Mouse (Mus musculus) heart, postnatal 36 days (tissue): ENCODE measurements around the gene Fanca. TPM values are rescaled to one million over a fixed set of nuclear protein-coding genes. Genes with fewer than 3 reads are reported as not detected.

Source experiments
- DNase-seq, 2 experiments: peaks; one replicate each; pipeline ENCODE4 v3.0.0; 2021 to 2022
- intact Hi-C: fragments of 180-260 bp; cut with DNase I; formaldehyde crosslinking; loops from one replicate; pipeline ENCODE4 v1.15.1; 2025
- total RNA-seq, 2 experiments: library from RNA; stranded (reverse); gene quantifications; 2 replicates each; pipeline ENCODE4 v1.2.3; 2021

Fanca gene
- total RNA-seq: 1 to 10 TPM; 1.7 to 3.4 TPM

DNA sequence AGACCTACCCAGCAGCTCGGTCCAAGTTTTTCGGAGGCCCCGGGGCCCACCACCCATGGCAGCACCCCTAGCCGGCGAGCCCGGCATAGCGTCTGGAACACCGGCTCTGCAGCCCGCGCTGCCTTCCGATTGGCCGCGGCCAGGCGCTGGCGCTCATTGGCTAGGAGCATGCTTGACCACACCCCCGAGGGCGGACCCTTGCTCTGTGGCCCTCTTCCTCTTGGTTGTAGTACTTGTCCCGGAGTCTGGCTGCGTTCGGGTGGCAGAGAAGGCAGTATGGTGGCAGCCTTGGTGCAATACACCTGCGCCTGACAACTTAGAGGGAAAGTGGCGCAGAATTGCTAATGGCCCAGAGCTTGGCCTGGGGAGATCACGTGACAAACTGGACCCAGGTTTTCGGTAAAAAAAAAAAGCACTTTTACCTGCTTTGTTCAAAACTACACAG is at the start of gene Fanca:
Gene Fanca (minus strand): TSS at position 110 of the 445 bp plus-strand sequence.
- intact Hi-C loops: loop anchor here (2.0 kb wide), 1 partner anchor 104 kb away; the partner anchor contains the start of gene Def8
- peak; percentile 89 to 90 for DNase-seq

DNA sequence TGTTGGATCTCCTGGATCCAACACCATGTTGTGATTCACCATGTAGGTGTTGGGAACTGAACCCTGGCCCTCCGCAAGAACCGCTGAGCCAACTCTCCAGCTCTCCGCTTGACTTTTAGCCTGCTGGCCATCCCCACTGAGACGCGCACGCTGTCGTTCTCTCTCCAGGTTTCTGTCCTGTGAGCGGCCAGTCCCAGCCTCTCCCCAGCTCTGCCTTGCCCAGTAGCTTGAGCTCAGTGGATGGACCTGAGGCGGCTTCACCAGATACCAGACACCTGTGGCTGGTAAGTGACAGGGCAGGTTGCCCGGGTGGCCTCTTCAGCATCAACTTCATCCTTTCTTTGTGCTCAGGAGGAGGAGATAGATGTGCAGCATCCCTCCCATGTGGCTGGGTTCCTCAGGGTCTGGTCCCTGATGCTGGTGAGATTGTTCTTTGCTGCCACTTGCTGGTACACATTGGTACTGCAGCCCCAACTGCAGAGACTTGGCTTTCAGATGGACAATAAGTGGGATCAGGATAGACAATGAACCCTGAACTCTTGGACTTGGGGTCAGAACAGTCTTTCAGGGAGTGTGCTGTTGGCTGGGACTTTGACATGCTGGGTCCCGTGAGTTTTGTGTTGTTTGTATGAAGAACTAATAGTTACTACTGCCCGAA is 42.8 kb upstream of the Fanca start:
- peak; percentile 79 to 88 for DNase-seq
- intact Hi-C loops: loop anchor here (1.0 kb wide), 1 partner anchor 42 kb away; no protein-coding TSS in a partner anchor

DNA sequence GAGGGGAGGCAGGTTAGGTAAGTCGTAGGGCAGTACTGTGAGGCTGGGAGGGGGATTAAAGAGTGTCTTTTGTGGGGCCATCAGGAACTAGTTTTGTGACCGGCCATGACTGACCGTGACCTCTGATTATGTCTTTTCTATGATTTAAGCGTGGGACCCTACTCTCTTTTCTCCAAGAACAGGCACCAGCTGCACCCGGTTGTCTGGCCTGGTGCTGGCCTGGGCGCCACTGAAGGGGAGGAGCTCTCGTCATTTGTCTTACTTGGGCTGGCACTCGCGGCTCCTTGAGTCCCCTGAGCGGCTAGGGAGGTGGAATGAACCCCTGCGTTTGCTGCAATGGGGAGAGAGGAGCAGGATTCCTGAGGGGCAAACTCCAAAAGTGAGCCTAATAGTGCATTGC is 34.8 kb upstream of the Fanca start:
- no peak for DNase-seq
- intact Hi-C loops: no loop called here

DNA sequence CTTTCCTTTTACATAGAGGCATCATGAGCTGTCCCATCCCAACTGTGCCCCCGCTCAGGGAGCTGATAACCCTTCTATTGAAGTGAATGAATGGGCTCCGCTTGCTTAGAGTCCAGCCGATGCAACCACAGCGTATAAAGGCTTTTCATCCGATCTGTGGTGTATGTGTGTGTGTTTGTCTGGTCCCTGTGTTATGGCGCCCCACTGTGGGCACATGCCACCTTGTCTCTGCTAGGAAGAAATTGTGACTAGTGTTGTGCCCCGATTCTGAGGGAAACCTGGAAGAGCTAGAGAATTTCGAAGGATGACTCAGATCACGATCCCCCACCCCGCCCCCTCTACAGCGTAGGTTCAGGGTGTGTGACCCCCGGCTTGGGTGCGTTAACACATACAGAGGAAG is 34.4 kb upstream of the Fanca start:
- no peak for DNase-seq
- intact Hi-C loops: no loop called here

DNA sequence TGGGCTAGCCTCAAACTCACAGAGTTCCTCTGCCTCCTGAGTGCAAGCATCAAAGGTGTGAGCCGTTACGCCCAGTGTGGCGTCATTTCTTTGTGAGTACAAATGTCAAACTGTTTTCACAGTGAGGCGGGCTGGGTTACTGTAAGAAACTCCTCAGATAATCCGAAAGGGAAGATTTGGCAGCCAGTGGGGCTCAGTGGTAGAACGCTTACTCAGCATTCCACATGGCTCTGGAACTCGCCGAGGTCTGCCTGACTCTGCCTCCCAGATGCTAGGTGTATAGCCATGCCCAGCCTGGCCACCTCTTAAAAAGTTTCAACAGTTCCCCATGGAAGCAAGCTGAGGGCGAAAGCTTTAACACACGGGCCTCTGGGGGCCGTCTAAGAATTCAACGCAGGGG is 33.7 kb upstream of the Fanca start:
- intact Hi-C loops: no loop called here
- DNase-seq: no peak

DNA sequence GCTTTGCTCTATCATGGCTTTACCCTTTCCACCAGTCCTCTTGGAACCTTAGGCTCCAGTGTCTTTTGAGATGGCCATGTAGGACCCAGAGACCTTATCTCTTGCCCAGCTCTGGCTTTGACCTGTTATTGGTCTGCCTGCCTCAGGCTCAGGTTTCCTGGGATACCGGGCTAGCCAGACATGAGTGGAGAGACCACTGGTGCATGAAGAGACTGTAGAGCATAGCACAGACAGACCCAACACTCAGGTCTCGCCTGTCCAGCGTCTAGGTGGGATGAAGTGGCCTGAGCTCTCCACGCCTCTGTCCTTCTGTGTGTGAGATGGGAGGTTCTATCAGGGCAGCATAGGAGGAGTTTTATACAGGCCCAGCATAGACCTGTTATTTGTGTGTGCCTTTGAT is 30.7 kb upstream of the Fanca start:
- DNase-seq: no peak
- intact Hi-C loops: no loop called here

DNA sequence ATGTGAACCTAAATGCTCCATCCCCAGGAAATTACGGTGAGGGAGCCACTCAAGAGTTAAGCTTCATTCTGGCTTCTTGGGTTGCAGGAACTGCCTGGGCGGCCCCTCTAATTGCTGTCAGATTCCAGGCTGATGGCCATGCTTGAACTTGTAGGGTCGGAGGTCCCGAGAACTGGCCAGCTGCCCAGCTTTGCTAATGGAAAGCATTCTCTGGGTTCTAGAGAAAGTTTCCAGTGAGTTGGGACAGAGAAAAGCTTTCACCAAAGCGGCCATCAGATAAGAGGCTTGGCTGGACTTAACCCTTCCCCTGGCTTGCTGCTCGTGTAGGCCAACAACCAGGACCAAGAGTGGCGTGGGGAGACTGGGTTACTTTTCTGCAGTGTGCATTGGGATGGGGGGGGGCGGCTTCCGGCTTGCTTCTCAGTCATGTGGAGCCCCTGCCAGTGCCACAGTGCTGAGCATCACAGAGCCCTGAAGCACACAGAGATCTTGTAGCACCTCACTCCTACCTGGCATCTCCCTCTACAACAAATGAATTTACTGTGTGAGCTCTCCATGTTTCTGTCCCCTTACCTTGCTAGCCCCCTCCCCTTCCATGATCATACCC is 30.0 kb upstream of the Fanca start:
- peak in 1 of 2 experiments; percentile 59 for DNase-seq
- intact Hi-C loops: no loop called here

DNA sequence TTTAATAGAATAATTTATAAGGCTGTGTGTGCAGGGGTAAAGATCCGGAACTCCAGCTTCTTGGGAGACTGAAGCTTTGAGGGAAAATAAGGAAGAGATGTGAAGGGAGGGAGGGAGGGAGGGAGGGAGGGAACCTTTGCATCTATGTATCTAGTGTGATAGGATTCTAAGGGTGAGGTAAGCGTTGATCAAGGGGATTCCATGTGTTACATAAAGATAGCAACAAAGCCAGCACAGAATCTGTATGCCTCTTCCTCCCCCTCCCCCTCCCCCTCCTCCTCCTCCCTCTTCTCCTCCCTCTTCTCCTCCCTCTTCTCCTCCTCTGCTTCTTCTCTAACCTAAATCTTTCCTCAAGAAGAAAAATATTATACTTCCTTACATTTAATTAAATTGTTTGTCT is 28.9 kb upstream of the Fanca start:
- intact Hi-C loops: no loop called here
- no peak for DNase-seq

DNA sequence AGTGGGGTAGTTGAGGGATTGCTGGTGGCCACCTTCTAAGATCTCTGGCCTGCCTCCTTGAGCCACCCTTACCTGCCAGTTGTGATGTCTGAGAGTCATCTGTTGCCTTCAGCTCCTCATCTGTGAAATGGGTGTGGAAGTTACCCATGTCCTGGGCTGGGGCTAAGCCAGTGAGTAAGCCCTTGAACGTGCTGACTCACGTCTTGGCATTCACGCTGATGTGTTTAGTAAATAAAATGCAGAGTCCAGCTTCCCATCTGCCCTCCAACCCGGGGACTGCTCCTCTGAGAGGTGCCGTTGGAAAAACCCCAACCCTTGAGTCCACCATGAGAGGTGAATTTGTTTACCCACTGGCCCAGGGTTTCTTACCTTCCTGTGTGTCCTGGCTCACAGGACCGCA is 27.5 kb upstream of the Fanca start:
- no peak for DNase-seq
- intact Hi-C loops: no loop called here

DNA sequence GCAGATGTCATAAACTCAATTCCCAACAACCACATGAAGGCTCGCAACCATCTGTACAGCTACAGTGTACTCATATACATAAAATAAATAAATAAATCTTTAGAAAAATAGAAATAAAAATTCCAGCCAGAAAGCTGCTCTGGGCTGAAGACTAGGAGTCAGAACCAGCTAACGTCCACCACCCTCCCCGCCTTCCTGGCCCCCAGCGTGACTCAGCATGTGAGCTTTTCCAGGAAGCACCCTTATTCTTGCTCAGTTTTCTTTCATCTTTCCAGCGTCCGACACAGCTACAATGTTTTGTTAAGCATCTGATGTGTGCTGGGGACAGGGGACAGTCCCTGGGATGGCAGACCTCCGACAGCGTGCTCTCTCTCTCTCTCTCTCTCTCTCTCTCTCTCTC is 26.8 kb upstream of the Fanca start:
- intact Hi-C loops: no loop called here
- no peak for DNase-seq

DNA sequence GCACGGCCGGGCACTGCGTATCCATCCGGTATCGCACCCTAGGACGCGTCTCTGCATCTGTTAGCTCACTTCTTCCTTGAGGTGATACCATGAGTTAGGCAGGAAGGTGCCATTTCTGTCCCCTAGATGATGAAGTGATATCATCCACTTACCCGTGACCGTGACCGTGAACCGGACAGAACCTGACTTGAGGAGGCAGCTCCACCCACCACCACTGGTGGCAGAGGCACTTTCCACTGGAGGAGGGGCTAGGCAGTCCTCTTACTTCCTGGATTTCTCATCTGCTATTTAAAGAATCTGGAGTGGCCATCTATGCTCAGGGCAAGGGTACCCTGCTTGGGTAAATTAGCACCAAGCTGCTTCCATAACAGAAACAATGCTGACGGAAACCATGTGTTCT is 25.0 kb upstream of the Fanca start:
- intact Hi-C loops: no loop called here

DNA sequence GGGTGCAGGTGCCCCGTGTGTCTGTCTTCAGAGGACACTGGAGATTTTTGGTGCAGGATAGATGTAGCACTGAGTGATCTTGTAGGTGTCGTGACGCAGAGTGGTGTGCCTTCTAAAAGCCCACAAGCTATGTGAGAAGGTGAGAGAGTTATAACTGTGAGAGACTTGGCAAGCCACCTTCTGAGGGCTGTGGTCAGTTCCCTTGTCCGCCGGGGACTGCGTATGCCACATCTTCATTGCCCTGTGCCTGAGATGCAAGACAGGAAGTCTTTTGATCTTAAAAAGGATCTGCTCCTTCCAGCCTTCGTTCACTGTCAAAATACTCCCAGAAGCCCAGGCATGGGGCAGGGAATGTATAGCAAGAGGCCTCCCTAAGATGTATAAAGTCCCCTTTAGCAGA is 24.5 kb upstream of the Fanca start:
- intact Hi-C loops: no loop called here
- DNase-seq: no peak

More for the DNA sequence above, 25.0 kb upstream of the Fanca start:
- DNase-seq: no peak

DNA sequence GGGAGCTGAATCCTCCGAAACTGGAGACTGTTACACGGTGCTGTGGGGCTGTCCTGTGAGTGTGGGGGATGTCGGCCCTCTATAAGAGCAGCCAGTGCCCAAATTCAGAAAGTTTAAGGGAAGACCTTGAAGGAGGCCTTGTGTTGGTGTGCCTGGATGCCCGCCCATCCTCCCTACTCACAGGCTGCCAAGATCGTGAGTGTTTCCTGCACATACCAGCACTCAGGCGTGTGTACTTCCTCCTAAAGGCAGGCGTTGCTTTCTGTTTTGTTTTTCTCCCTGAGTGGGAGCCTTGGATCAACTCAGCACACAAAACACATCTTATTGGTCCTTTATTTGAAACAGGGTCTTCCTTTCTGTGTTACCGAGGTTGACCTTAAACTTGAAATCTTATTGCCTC is 23.9 kb upstream of the Fanca start:
- intact Hi-C loops: no loop called here
- no peak for DNase-seq

DNA sequence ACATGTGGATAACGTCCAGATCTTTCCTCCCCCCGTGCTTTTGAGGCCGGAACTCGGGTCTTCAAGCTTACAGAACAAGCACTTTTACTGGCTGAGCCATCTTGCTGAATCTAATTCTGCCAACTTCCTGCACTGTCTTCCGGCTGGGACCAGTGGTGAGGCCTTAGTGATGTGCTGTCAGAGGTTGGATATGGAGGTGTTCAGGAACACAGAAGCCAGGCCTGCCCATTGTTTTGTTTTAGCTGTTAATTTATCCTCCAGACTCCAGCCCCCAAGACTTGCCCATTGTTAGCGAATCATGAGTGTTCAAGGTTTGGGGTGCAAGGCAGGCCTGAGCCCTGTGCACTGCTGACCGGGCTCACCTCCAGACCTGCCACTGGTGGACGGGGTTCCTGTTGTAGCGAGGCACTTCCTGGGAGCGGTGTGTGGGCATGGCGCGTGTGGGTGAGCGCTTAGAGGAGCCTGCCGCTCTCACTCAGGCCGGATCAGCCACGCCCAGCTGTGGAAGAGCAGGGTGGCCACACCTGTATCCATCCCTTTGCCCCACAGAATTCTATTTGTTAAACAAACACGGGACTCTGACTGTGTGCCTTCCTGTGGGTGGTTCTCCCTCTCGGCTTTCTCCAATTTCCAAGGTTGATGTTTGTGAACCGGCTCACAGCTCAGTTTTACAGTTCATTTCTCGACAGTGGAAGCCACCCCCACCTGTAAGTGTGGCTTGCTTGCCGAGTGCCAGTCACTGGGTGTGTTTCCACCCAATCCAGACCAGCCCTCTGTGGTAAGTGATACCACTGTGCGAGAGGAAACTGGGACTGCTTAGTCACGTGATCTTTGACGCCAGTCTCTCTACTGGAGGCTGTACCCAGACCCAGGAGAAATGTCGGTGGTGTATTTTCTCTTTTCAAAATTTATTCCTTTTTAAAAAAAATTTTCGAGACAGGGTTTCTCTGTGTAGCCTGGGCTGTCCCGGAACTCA is 23.0 kb upstream of the Fanca start:
- intact Hi-C loops: no loop called here
- no peak for DNase-seq

DNA sequence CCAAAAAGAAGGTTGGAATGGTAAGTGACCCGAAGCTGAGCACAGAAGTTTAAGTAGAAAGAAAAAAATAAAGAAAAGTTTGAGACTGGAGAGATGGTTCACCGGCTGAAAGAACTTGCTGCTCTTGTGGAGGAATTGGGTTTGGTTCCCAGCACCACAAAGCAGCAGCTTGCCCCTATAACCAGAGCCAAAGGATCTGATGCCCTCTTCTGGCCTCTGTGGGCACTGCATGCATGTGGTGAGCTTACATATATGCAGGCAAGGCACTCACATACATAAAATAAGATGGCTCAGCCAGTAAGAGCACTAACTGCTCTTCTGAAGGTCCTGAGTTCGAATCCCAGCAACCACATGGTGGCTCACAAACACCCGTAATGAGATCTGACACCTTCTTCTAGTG is 21.7 kb upstream of the Fanca start:
- DNase-seq: no peak
- intact Hi-C loops: no loop called here

DNA sequence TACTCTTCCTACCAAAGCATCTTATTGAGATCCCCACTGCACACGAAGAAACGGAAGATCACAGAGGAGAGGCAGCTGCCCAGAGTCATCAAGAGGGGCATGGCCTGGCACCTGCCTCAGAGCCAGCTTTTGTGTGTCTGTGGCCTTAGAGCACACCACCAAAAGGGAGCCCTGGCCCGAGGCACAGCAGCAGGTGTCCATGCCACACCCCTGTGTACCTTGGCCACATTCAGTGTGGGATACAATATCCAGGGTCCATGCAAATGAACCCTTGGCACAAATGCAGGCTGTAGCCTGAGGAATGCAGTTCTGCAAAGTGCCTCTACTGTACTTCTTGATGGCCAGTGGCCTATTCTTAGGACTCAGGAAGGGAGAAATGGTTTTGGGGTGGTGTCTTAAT is 19.1 kb upstream of the Fanca start:
- intact Hi-C loops: no loop called here
- DNase-seq: no peak

DNA sequence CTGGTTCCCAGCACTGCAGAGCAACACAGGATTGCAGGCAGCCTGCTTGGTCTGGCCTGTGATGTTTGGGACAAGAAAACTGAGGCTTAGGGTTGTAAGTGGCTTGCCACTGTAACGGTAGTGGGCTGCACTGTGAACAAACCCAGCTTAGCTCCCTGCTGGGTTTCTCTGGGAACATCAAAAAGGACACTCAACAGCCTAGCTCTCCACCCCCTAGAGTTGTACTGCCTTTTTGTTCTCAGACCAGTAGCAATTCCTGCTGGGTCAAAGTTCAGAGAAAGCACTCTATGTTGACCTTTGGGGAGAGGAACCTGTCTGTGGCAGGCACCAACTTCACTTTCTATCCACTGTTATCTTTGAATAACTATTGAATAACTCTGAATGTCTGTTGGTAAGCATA is 16.1 kb upstream of the Fanca start:
- no peak for DNase-seq
- intact Hi-C loops: no loop called here

DNA sequence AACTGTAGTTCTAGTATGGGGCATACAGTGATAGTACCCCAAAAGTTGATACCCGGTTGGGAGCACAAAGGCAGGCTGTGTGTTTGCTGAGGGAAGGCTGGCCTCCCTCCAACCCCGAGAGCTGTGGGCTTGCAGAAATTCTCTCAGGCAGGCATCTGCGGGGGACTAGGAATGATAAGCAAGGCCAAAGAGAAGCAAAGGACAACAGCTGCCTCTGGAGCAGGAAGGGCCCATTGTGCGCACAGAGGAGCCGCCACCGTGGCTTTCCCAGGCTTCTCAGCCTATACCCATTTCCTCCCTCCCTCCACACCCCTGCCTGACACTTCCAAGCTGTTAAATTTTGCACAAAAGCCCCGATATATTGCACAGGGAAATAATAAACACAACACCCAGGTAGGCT is 15.5 kb upstream of the Fanca start:
- no peak for DNase-seq
- intact Hi-C loops: no loop called here

DNA sequence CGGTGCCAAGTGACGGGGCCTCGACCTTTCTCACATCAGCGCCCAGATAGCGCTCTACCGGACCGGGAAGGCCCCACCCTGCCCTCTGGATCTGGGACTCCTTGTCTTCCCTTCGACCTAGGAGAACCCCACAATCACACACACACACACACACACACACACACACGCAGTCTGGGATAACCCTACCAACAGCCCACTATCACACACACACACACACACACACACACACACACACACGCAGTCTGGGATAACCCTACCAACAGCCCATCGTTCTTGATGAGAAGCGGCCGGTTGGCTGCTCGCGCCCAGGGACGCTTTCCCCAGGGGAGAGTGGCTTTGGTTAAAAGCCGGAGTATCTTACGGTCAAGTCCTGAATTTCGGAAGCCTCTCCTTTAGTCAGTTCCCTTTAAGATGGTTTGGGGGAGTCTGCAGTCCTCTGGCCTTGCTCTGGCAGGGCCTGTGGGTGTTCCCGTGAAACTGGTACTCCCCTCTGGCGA is 14.8 kb upstream of the Fanca start:
- DNase-seq: no peak
- intact Hi-C loops: no loop called here

DNA sequence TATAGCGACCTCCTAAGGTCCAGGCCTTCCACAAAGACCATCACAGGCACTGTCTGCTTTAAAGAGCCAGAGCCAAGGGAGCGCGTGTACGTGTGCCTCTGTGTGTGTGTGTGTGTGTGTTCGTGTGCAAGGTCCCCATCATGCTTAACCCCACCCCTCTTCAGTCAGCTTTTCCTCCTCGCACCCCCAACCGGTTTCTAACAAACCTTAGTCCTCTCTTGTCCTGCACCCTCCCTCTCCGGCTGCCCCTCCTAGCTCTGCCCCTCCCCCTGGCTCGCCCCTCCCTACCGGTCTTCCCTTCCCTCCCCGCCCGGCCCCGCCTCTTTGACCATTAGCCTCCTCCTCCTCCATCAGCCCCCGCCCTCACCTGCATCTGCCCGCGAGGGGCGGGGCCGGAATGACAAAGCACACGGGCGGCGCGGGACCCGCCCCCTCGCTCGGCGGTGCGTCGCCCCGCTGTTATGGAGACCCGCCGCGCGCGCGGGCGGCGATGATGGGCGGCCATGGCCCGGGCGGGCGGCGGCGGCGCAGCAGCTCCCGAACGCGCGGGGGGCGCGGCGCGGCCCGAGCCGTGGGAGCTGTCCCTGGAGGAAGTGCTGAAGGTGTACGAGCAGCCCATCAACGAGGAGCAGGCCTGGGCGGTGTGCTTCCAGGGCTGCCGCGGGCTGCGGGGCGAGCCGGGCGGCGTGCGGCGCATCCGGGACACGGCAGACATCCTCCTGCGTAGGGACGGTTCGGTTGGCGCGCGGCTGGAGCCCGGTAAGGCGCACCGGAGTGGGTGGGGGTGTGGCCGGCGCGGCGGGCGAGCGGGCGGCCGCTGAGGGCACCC is 14.1 kb upstream of the Fanca start, which contains the start of gene Spire2:
Gene Spire2 (plus strand): TSS at position 452 of the 829 bp plus-strand sequence.
- intact Hi-C loops: no loop called here
- DNase-seq: peak; percentile 76 to 80
